ENCODE assay signal across 9 mouse cellular contexts in the genomic region with DNA sequence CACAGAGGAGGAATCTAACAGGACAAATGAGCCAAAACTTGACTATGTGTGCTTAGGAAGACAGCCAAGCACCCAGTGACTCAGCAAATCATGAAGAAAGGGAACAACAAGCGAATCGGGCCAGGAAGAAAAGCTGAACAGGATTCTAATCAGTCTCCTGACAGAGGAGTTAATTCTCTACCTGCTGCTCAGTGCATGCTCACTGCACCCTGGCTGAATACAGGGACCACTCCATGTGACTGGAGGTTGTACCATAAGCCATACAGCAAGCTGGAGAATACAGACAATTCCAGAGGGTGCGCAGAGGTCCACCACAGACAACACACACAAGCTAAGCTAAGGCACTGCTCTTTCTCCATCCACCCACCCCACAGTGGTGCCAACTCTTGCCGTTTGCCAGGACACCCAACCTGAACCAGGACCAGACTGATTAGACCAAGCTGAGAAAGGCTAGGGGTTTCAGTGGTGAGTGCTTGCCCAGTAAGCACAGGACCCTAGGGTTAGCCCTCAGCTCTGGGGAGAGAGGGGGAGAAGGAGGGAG. TPM values are rescaled to one million over a fixed set of nuclear protein-coding genes. Genes with fewer than 3 reads are reported as not detected.
DNase-seq lines count a peak whose midpoint lies in the region; ATAC-seq lines count a peak whose summit lies in the region.
"Had no signal": no experiment of that assay in that cellular context is flagged by ENCODE, and none has a peak within 500 bp of the region (broad histone marks: within the 10 kb centered on the region; RNA-seq: fewer than 3 reads in every experiment).

No protein-coding gene starts in this region.

- peaks cover 29% of the 10 kb centered on the region for H3K4me1 ChIP-seq in hindbrain, embryonic 10.5 days (replicated peaks)
- H3K4me1 ChIP-seq in hindbrain, embryonic 11.5 days (replicated peaks; ENCODE audit: control insufficient read depth, insufficient read depth, low read length) = 0 out of 2 replicates have a peak, but pooled peaks cover 3% of the 10 kb centered on the region

- DNase-seq in hindbrain, embryonic 10.5 days (ENCODE audit: low spot score) = no peak
- DNase-seq in hindbrain, embryonic 11.5 days (ENCODE audit: low spot score) = no peak
- DNase-seq in R1 (ENCODE audit: low read depth, low spot score) = peak; percentile 35
- peak; percentile 60 for DNase-seq in gastrocnemius, postnatal 25 days
- DNase-seq in layer of hippocampus, adult 18-20 months (ENCODE audit: low spot score in 2 of 2) = peak; percentile 56 to 79
- peak; percentile 86 for DNase-seq in lung, postnatal 25 days (ENCODE audit: low spot score)
- DNase-seq in thymus, postnatal 25 days = no peak
- DNase-seq in B cell, adult 2 months = no peak

- 0 out of 2 replicates have a peak overlapping the region, but pooled peaks have one; percentile 8 for H3K27ac ChIP-seq in hindbrain, embryonic 10.5 days
- no peak overlapping the region for H3K27ac ChIP-seq in hindbrain, embryonic 11.5 days (ENCODE audit: low read depth, low read length)

- no peak overlapping the region for H3K4me2 ChIP-seq in hindbrain, embryonic 11.5 days (replicated peaks; ENCODE audit: low read depth, low read length)

- H3K36me3 ChIP-seq in hindbrain, embryonic 10.5 days = no peaks in the 10 kb centered on the region
- H3K36me3 ChIP-seq in hindbrain, embryonic 11.5 days (ENCODE audit: control insufficient read depth, insufficient read depth, low read length) = no peaks in the 10 kb centered on the region
- H3K36me3 ChIP-seq: G1E had no signal

- no peak for ATAC-seq in hindbrain, embryonic 11.5 days (ENCODE audit: low FRiP score)

- H3K9ac ChIP-seq in hindbrain, embryonic 11.5 days (ENCODE audit: low read depth, low read length) = no peak overlapping the region

- no peak overlapping the region for H3K4me3 ChIP-seq in hindbrain, embryonic 10.5 days
- H3K4me3 ChIP-seq in hindbrain, embryonic 11.5 days (ENCODE audit: low read depth, low read length) = no peak overlapping the region

- H3K27me3 ChIP-seq in hindbrain, embryonic 10.5 days (ENCODE audit: insufficient read depth, poor library complexity, severe bottlenecking) = no peaks in the 10 kb centered on the region
- no peaks in the 10 kb centered on the region for H3K27me3 ChIP-seq in hindbrain, embryonic 11.5 days (ENCODE audit: control insufficient read depth, insufficient read depth, low read length)

- WGBS in hindbrain, embryonic 10.5 days = 88% methylated on average over 4 of the region's 4 CpGs
- 86% methylated on average over 4 of the region's 4 CpGs for WGBS in hindbrain, embryonic 11.5 days

- H3K9me3 ChIP-seq in hindbrain, embryonic 10.5 days = no peaks in the 10 kb centered on the region
- H3K9me3 ChIP-seq in hindbrain, embryonic 11.5 days (ENCODE audit: control insufficient read depth, low read length) = no peaks in the 10 kb centered on the region
- H3K9me3 ChIP-seq: G1E had no signal

RNA-seq across cellular contexts. Expression of a gene that starts 4.4 kb away (rescaled TPM):
- polyA plus RNA-seq in hindbrain, embryonic 10.5 days (2016; fragmentation: Nextera tagmentation; extraction: Ambion mirVana) = 38.6 and 44.4 TPM in 2 replicates
- polyA plus RNA-seq in hindbrain, embryonic 11.5 days (2014; fragmentation: Nextera tagmentation; extraction: Ambion mirVana) = 32.5 and 34.4 TPM in 2 replicates
- 100 to 1,000 TPM; 153 to 158 TPM for total RNA-seq in gastrocnemius, postnatal 25 days (2021)
- 100 to 1,000 TPM; 379 to 410 TPM for total RNA-seq in layer of hippocampus, adult 18-20 months (2021)
- total RNA-seq: G1E had no signal

RNA-seq across cellular contexts. Expression of a gene that starts 27.1 kb away (rescaled TPM):
- polyA plus RNA-seq in hindbrain, embryonic 10.5 days (2016; fragmentation: Nextera tagmentation; extraction: Ambion mirVana) = 20.7 and 25.7 TPM in 2 replicates
- 23.1 and 23.2 TPM in 2 replicates for polyA plus RNA-seq in hindbrain, embryonic 11.5 days (2014; fragmentation: Nextera tagmentation; extraction: Ambion mirVana)
- total RNA-seq in gastrocnemius, postnatal 25 days (2021) = 100 to 1,000 TPM in 1 of 2 experiments, 10 to 100 TPM in 1; 77.6 to 100 TPM
- total RNA-seq in layer of hippocampus, adult 18-20 months (2021) = 1 to 10 TPM; 2.8 to 3.4 TPM
- total RNA-seq: G1E had no signal
- polyA plus RNA-seq: G1E had no signal

RNA-seq across cellular contexts. Expression of a gene that starts 31.3 kb away (rescaled TPM):
- polyA plus RNA-seq in hindbrain, embryonic 10.5 days (2016; fragmentation: Nextera tagmentation; extraction: Ambion mirVana) = 12.8 and 13.9 TPM in 2 replicates
- 11.4 and 12.9 TPM in 2 replicates for polyA plus RNA-seq in hindbrain, embryonic 11.5 days (2014; fragmentation: Nextera tagmentation; extraction: Ambion mirVana)
- 10 to 100 TPM; 11.8 to 12.1 TPM for total RNA-seq in gastrocnemius, postnatal 25 days (2021)
- total RNA-seq in layer of hippocampus, adult 18-20 months (2021) = 10 to 100 TPM; 12.3 to 13.2 TPM
- total RNA-seq: G1E had no signal
- polyA plus RNA-seq: G1E had no signal

RNA-seq across cellular contexts. Expression of a gene that starts 44.3 kb away (rescaled TPM):
- polyA plus RNA-seq in hindbrain, embryonic 10.5 days (2016; fragmentation: Nextera tagmentation; extraction: Ambion mirVana) = not detected in 2 replicates
- not detected in 2 replicates for polyA plus RNA-seq in hindbrain, embryonic 11.5 days (2014; fragmentation: Nextera tagmentation; extraction: Ambion mirVana)
- not detected for total RNA-seq in gastrocnemius, postnatal 25 days (2021)
- total RNA-seq in layer of hippocampus, adult 18-20 months (2021) = not detected
- total RNA-seq: G1E had no signal
- polyA plus RNA-seq: G1E had no signal

Comparison
In these comparisons a context has a peak if more than half of its experiments do, and no peak if none do; other contexts are left out.
1. DNase-seq: peak in R1 (single experiment), gastrocnemius, postnatal 25 days (single experiment), layer of hippocampus, adult 18-20 months (2 of 2) and lung, postnatal 25 days (single experiment); none in hindbrain, embryonic 10.5 days (single experiment), hindbrain, embryonic 11.5 days (single experiment), thymus, postnatal 25 days (single experiment) and B cell, adult 2 months (0 of 2).
2. RNA of a gene that starts 27.1 kb away (total RNA-seq): 77.6 to 100 TPM in gastrocnemius, postnatal 25 days; 2.8 to 3.4 TPM in layer of hippocampus, adult 18-20 months; every median in the first group is over 10 times any median in the second.